Mouse (Mus musculus) natural killer cell, adult 2 months (primary cell): ENCODE data around the gene Acbd6.

Source experiments
- DNase-seq, 2 experiments: peaks; one replicate each; pipeline ENCODE4 v3.0.0; 2022; ENCODE audit warnings: low spot score in 2 of 2

The Acbd6 gene

DNA sequence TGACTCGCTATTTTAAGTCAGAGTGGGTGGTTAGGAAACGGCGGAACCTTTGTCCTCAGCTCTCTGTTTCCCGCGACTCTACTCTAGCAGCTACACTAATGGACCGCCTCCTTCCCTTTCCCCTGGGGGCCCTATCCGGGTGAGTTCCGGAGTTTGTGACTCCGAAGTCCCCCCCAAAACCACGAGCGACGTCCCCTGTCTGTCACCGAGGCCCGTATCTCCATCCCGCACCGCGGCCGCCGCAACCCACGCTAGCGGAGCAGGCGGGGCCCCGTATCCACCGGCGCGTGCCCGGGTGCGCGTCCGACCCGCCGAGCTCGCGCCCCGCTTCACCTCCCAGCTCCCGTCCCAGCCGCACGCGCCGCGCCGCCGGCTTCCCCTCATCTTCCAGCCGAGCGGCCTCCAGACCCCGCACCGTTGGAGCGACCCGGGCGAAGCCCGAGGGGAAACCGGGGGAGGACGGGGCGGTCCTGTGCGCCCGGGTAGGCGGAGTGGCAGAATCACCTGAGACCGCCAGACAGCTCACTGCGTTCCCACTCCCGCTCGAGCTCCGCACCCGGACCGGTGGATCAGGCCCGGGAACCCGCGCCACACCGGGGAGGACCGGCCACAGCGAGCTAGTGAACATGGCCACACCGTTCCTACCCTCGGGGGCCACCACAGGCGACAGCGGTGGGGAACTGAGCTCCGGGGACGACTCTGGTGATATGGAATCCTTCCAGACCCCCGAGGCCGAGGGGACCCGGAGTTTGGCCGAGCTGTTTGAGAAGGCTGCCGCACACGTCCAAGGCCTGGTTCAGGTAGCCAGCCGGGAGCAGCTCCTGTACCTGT is at the start of gene Acbd6:
Gene Acbd6, plus strand, starts transcription at position 109 of the 831 bp plus-strand sequence.
- DNase-seq = peak; percentile 70 to 80

DNA sequence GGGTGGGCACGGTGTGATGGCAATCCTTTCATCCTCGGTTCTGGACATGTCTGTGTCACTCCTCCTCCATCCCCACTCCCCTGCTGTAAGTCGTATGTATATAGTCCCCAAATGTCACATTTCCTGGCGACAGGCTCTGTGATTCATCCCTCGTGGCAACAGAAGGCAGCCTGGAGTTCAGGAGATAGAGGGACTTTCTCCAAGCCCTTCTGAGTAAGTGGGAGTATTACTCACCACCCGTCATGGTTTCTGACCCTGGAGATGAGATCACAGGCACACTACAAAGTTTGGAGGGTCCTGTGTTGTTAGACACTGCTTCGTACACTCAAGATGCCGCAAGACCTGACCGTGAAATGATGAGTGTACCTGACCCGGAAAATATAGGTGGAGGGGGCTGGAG is 47.7 kb upstream of the Acbd6 start:
- DNase-seq = no peak

DNA sequence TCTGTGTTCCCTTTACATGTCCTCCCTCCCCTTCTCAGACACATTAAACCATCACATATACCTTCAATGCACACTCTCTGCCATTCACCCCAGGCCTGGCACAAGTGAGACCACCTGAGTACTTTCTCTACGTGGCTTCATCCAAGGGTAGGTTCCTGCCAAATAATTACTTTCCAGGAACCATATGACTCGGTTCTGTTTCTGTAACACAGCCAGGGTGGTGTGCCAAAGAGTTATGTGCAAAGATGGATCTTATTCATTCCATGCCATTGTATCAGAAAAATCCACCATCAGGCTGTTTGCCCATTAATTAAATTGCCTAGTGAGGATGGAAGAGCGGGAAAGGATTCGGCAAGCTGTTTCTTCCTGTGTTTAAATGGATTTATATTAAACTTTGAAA is 42.1 kb upstream of the Acbd6 start:
- DNase-seq = no peak

DNA sequence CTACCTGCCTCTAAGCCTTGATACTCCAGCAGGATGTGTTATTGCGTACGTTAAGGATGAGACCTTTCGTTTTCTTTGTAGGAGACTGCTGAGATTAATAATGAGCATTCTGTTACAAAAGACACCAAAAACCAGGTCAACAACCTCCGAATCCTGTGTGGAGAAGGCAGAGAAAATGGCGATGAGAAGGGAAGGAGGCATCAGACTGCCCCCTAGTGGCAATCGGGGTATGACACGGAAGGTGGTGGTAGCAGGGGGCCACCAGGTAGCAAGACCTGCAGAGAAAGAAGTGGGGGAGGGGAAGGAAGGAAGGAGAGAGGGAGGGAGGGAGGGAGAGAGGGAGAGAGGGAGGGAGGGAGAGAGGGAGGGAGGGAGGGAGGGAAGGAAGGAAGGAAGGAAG is 41.3 kb upstream of the Acbd6 start:
- peak; percentile 50 to 58 for DNase-seq

DNA sequence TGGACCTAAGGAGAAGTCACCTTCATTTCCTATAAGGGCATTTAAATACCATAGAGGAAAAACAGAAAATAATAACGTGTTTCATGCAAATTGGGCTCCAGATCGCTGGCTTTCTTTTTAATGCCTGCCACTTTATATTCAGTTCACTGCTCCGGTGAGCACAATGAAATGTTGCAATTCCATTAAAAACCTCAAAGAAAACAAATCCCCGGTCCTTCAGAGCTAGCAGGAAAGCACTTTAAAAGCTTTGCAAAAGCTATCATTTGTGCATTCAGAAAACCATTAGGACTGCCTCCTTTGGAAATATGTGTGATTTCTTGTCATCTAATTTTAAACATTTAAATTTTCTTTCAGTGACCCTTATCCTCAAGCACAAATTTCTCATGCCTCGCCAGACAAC is 40.9 kb upstream of the Acbd6 start:
- no peak for DNase-seq

DNA sequence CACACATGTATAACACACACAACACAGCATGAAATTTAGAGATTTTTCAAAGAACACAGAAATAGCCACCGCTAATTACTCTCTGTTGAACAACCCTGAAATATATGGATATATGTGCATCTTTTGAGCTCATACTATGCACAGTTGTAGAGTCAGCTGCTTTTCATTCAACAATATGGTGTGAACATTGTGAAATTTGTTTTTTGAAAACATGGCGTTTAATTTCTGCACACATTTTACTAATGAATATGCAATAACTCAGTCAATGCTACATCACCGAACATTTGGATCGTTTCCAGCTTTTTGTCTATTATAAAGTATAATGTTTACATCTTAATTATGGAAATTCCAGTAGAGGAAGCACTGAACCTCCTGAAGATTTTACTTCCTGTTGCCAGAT is 37.6 kb upstream of the Acbd6 start:
- no peak for DNase-seq

DNA sequence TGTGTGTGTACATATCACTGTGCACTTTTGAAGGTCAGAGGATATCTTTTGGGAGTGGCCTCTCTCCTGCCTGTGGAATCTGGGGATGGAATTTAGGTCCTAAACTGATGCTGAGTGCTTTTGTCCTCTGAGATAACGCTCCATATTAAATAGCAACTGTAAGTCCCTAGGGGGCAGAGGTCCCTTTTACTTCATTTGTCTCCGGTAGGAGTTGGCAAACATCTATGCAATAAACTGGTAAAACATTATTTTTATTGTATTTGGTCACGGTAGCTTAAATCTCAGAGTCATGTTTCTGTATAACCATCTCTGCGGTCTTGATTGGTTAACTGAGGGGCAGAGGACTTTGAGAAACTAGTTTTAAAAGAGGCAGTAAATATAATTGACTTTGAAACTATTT is 35.4 kb upstream of the Acbd6 start:
- no peak for DNase-seq

DNA sequence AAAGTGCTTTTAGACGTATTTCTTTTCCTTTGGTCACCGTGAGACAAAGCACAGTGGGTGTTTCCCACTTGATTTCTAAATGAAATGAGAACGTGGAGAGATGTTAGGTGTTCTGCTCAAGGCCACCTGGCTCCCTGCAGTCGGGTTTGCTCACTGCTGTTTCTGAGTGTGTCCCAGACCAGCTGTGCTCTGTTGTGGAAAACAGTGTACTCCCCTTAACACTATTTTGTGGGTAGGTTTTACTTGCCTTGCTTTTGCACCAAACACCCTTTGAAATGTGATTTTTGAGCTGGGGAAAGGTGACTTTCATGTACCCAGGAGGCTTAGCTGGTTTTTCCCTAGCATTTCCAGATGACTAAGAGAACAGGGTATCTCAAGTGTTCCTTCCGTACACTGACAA is 31.7 kb upstream of the Acbd6 start:
- DNase-seq = no peak

DNA sequence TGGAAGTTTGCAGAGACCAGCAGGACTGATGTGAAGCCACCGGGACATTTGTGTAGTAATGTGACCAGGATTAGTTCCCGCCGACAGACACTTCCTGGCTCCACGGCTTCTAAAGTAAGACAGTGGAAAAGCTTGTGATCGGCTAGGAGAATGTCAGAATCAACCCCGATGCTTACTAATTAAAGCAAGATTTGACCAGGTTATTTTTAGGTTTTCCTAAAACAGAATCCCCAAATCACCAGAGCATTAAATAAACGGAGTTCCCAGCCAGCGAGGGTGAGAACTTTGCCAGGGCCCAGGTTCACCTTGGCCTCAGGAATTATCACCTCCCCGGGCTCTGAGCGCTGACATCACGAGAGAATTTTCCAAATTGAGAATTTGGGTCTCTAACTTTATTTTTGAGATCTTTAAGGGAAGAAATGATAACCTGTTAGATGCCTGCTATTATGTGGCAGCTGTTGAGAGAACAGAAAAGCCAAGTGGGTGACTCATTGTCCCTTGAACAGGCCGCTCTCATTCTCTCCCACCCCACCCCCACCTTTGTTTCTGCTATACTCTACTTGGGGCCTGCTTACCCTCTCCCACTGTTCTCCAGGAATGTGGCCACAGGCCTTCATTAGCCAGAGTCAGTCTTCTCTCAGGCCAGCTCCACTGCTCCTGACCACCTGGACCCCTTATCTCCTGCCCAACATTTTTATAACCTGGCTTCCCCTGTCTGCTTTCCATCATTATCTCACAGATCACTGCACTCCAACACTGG is 30.7 kb upstream of the Acbd6 start:
- DNase-seq = no peak

DNA sequence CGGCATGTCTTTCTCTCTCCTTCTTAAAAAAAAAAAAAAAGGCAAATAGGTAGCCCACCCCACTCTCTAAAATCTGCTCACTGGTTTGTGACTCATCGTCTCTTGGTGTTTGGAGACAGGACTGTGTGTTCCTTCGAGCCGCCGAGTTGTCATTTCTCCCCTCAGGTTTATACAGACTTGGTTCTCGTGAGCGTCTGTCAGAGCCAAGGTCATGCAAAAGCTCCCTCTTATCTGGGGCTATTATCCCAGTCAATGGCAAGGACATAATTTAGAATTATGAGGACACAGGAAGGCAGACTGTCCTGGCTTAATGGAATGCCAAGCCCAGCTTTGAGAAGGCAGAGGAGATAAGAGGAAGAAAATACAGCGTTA is 30.1 kb upstream of the Acbd6 start:
- no peak for DNase-seq

DNA sequence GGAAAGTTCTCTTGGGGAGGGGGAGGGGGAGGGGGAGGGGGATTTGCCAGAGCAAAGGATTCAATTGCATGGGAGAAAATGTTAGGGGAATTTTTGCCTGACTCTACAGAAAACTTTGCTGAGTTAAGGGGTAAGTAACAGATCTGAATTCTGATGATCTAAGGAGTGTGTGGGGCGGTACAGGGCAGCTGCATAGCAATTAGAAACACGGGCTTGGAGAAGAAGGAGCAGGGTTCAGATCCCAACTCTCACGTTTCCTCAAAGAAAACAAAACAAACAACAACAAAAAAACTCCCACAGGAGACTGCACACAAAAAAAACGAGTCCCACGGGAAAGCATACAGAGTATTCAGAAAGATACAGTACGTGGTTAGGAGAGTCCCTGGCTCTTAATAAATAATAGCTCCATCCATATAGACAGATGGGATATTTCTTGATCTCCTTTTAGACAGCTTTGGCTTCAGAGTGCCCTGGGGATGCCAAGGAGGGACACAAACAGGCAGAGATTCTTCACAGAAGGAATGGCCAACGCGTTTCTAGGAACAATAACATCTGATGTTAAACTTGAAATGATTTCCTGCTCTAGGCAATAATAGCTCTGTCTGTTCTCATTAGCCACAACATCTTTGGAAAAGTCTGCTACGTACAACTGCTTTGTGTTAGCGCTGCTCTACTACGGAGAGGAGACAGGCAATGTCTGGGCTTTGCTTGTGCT is 29.4 kb upstream of the Acbd6 start:
- DNase-seq = no peak

DNA sequence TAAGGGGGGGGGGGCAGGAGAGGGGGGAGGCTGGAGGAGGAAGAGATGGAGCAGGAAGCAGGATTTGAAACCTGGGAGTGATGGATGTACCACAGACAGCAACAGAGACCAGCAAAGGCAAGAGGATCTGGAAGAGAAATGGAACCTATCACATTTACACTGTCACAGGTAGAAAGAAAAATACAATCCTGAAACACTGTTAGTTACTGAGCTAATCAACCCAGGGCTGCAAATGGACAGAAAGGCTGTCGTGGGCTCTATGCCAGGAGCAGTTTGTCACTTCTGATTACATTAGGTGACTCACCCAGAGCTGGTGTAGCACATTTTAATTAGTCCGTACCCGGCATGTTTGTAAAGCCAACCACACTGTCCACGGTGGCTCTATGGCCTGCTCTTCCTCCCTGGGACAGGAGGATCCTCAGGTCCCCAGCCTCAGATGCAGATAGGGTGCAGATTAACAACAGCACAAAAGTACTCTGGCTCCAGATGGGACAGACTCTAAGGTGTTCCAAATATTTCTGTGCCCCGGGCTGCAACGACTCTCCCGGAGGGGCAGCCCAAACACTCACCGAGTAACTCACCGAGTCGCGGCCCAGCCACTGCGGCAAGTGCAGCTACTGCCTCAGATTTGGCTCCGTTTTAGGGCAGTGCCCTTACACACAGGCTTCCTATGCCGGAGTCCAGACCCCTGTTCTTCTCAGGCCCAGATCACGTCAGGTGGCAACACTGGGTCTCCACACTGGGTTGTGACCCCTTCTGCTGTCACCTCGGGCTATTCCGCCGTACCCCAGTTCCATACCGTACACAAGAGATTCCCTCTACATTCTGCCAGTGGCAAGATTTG is 28.6 kb upstream of the Acbd6 start:
- DNase-seq = no peak

DNA sequence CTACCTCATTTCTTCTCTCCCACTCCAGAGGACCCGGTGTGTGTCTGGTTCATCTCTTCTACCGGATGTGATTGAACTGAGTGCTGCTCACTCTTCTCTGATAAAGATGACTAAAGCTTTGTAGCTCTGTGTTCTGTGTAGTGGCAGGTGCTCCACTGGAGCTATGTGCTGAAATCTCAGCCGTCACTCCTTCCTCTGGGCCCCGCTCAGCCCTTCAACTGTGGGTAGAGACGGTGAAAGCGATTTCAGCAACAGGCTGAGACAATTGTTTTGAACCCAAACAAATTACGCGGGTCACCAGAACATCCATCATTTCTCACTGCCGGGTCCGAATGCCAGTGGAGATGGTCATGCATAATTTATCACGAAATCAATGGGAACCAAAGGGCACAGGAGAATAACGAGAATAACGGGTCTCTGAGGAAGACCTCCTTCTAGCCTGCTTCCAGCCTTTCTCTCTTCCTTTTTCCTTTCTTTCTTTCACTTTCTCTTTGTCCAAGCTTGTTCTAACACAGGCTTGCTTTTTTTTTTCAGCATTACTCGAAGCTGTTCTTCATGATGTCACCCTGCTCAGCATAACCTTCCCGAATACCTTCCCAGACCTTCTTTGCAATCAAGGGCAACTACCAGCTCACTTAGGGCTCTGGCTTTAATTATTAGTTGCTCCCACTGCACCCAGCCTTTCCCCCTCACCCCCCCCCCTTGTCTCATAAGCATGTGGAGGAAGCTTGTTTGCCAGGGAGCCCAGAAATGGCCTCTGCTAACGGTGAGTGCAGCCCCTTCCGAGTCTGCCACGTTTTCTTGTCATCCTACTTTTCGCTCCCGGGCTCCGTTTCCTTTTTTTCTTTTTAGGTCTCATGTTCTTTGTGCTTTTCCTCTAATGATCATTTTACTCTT is 27.1 kb upstream of the Acbd6 start:
- DNase-seq = no peak

DNA sequence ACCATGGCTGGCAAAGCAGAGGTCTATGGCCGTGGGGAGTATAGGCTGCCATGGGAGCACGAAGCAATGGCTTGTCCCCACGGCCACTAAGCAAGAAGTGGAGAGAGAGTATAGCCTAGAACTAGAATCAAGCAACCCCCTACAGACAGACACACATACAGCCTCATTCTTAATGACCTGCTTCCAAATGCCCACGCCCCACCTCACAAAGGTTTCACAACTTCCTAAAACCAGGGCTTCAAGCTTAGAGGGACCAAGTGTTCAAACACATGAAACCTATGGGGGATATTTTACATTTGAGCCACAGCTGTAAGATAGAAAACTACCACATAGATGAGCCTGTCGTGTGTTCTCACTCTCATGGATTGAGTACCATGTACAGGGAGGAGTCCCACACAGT is 25.5 kb upstream of the Acbd6 start:
- DNase-seq = no peak

DNA sequence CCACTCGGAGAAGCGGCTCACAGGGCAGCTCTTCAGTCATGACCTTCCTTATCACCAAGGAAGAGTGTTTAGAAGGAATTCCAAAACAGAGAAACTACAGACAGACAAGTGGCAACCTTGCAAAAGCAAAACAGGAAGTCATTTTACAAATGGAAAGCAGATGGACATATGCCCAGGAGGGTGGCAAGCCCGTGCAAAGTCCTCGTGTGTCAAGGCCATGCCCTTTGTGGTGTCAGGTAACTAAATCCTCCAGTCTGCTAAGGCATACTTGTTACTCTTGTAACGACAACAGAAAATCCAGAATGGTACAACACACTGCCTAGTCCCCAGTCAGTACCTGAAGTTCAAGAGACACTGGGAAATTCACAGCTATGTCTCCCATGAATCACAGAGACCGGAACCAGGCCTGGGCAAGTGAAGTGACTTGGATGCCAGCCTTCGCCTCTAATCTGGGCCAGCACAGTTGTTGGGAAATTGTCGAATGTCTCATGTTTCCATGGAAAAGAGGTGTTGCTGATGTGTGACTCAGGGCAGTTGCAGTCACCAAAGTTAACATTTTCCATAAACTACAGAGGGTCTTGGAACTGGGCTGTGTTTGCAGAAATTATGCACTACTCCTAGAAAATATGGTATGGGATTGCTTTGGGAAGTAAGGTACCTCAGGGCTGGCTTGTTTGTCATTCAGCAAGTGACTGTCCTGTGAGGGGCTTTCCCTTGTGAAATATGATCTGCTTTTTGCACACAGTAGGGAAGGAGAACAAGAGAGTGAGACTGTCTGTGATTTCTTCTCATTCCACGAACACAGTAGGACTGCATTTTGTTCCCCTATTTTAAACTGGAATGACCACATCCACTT is 24.9 kb upstream of the Acbd6 start:
- DNase-seq = no peak

DNA sequence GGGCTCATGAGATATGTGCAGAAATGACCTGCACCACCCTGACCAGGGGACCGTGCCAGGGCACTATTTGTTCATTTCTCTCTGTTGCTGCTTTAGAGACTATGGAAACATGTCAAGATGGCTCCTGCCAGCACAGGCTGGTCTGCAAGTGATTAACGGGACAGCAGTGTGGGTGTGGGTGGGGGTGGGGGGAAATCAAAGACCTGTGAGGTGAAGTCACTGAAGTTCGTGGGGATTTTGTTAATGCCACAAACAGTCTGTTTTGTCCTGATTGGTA is 24.3 kb upstream of the Acbd6 start:
- DNase-seq = no peak

DNA sequence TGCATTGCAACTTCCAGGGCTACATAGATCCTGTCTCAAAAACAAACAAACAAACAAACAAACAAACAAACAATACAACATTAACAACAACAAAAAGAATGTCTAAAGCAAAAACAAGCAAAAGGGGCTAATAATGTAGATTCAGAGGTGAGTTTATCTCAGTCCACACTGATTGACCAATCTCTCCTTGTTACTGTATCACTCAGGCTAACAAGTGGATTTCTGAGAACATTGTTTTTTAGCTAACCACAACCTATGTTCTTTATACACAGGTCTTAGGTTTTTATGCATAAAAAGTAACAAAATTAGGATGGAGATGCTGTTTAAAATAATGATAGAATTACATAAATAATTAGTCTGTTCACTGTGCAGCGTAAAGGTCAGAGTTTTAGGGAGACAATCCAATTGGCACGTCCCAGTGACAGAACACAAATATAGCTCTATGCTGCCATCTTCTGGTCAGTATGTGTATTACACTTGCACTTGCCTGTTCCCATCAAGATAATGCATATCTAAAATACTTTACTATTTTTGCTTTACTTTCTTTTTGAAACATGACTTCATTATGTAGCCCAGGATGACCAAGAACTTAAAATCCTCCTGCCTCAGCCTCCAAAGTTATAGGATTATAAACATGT is 20.8 kb upstream of the Acbd6 start:
- DNase-seq = peak; percentile 26 to 46

DNA sequence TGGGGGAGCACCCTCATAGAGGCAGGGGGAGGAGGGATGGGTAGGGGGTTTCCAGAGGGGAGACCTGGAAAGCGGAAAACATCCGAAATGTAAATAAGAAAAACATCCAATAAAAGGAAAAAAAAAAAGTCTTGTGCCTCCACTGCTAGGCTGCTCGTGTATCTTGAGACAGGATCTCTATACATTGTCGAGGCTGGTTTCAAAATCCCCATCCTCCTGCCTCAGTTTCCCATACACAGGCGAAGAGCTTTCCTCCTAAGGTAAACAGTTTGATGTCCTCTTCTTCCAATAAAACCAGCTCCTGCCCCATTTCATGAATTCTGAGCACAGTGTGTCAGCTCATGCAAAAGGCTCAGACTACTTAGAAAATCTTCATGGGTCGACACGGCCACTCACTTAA is 19.9 kb upstream of the Acbd6 start:
- no peak for DNase-seq

DNA sequence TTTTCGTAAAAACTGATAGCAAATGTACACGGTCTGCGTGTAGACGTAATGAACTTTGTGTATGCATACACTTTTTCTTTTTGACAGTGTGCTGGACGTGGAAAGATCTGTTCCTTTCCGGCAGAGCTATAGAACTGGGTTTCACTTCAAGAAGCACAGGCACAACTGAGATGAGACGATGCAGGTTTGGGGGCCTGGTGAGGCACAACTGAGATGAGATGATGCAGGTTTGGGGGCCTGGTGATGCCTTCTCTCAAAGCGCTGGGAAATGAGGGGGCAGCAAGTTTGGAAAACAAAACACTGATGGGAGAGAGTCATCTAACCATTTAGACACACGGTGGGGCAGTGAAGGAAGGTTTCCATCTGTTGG is 293 bp upstream of the Acbd6 start:
- DNase-seq = no peak

DNA sequence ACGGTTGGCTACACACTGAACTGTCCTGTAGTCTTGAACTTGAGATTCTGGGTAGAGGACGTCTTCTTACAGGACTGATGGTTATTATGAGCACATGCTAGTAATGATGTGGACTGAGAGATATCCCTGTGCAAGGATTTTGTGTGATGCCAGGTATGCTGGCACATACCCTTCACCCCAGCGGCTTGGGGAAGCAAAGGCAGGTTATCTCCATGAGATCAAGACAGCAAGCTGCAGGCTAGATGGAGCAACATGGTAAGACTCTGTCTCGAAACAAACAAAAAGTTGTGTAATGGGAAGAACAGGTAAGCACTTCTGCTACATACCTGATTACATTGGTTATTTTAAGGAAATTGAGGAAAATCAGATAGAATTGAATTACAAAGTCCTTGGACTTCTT is 2.1 kb downstream of the Acbd6 start:
- no peak for DNase-seq
